ENCODE assay signal across 9 mouse cellular contexts in the genomic region with DNA sequence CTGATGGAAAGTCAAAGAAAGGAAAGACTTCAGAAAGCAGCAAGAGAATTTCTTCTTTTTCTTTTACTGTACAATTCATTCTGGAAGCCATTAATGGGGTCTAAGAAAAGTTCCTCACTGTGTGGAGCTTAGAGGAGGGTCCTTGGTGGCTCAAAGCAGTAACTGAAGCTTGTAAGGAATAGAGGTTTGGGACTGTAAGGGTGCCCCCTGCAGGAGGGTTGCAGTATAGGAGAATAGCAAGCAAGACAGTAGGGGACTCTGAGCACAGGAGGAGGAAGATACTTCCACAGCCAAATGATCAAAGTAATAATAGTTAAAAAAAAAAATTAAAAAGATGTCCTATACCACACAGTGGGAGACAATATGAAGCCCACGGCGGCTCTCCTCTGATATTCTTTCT.
A peak's percentile ranks its signal among the peaks of the same experiment; 100 is the strongest.
DNase-seq lines count a peak whose midpoint lies in the region; ATAC-seq and TF ChIP-seq lines count a peak whose summit lies in the region.
"Had no signal": no experiment of that assay in that cellular context is flagged by ENCODE, and none has a peak within 500 bp of the region (broad histone marks: within the 10 kb centered on the region; RNA-seq: fewer than 3 reads in every experiment).

No protein-coding gene starts in this region.

- no peak overlapping the region for H3K4me3 ChIP-seq in layer of hippocampus, adult 2 months
- no peak overlapping the region for H3K4me3 ChIP-seq in E14TG2a.4 (replicated peaks; ENCODE audit: low read length)
- H3K4me3 ChIP-seq: midbrain, embryonic 12.5 days had no signal

- DNase-seq in cerebellum, adult 18-20 months = peak; percentile 21 to 38
- no peak for DNase-seq in cerebellum, adult 11 months
- peak in 1 of 2 experiments; percentile 59 for DNase-seq in layer of hippocampus, adult 2 months (ENCODE audit: low spot score in 2 of 2)
- no peak for DNase-seq in layer of hippocampus, adult 9-10 months (ENCODE audit: low spot score)
- peak; percentile 33 to 58 for DNase-seq in cerebellum, postnatal 25 days
- DNase-seq in lung, postnatal 14 days = peak; percentile 44

- H3K9me3 ChIP-seq in E14TG2a.4 (ENCODE audit: low read length) = no peaks in the 10 kb centered on the region
- H3K9me3 ChIP-seq: midbrain, embryonic 12.5 days had no signal

- no peaks in the 10 kb centered on the region for H3K36me3 ChIP-seq in E14TG2a.4 (ENCODE audit: insufficient read depth, low read length)
- H3K36me3 ChIP-seq: midbrain, embryonic 12.5 days had no signal

- no peaks in the 10 kb centered on the region for H3K4me1 ChIP-seq in E14TG2a.4 (replicated peaks; ENCODE audit: low read depth, low read length)
- H3K4me1 ChIP-seq: midbrain, embryonic 12.5 days had no signal

- TF ChIP-seq CTCF in layer of hippocampus, adult 2 months (conservative IDR thresholded peaks at IDR 0.05) = peak; percentile 87
- TF ChIP-seq CTCF in E14TG2a.4 (conservative IDR thresholded peaks at IDR 0.05; ENCODE audit: low read length) = peak; percentile 76

- ATAC-seq in monocyte, adult 5-6 weeks (replicated peaks; ENCODE audit: insufficient number of reproducible peaks, low FRiP score, low TSS enrichment, poor library complexity, severe bottlenecking) = no peak

- no peaks in the 10 kb centered on the region for H3K27me3 ChIP-seq in E14TG2a.4 (ENCODE audit: insufficient read depth, low read length)
- H3K27me3 ChIP-seq: midbrain, embryonic 12.5 days had no signal

- no peak overlapping the region for H3K27ac ChIP-seq in layer of hippocampus, adult 2 months
- H3K27ac ChIP-seq: midbrain, embryonic 12.5 days had no signal

Comparison
In these comparisons a context has a peak if more than half of its experiments do, and no peak if none do; other contexts are left out.
1. DNase-seq: peak in cerebellum, adult 18-20 months (2 of 2), cerebellum, postnatal 25 days (2 of 2) and lung, postnatal 14 days (single experiment); none in cerebellum, adult 11 months (single experiment) and layer of hippocampus, adult 9-10 months (single experiment).